ENCODE assay signal across 8 mouse cellular contexts in the genomic region with DNA sequence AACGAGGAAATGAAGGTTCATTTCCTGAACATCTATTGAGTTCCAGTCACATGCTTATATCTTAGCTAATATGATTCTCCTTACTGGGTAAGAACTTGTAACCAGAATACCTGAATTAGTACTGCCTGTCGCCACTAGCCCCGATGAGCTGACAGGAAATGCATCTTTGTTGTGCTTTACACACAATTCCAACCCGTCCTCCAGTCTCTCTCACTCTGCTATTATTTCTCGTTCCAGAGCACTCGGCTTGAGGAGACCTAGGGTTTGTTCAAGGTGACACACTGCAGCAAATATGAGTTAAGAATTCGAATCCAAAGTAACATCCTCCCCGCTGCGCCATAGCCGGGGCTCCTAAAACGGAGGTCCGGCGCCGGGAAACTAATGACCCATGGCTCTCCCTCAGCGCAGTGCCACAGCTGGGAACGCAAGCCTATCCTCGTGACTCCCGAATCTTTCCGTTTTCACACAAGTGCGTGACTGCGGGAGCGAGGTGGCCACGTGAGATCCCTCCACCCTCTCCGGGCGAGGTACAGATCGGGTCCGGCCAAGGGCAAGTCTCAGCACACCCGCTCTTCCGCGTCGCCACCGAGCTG. TPM values are rescaled to one million over a fixed set of nuclear protein-coding genes. Genes with fewer than 3 reads are reported as not detected.
DNase-seq lines count a peak whose midpoint lies in the region; ATAC-seq and TF ChIP-seq lines count a peak whose summit lies in the region.

No protein-coding gene starts in this region.

- ATAC-seq in granulocyte monocyte progenitor cell, adult 5-6 weeks (replicated peaks; ENCODE audit: poor library complexity, severe bottlenecking) = peak; percentile 28
- ATAC-seq in megakaryocyte, adult 5-6 weeks (ENCODE audit: poor library complexity, severe bottlenecking) = 0 out of 2 replicates have a peak, but pooled peaks have one; percentile 7

- peaks cover 42% of the 10 kb centered on the region for H3K4me1 ChIP-seq in bone marrow macrophage, adult 2 months (ENCODE audit: control insufficient read depth, insufficient read depth, low read length)

- no peak; the same call in 1 of the 2 replicates for TF ChIP-seq CTCF in left cerebral cortex, adult 2 months (IDR thresholded peaks at IDR 0.05)
- no peak for TF ChIP-seq CTCF in bone marrow macrophage, adult 2 months (IDR thresholded peaks at IDR 0.05; ENCODE audit: low read depth, low read length)

- peak overlapping the region; percentile 98 for H3K27ac ChIP-seq in left cerebral cortex, adult 2 months
- H3K27ac ChIP-seq in bone marrow macrophage, adult 2 months (ENCODE audit: insufficient read depth, low read depth, low read length) = peak overlapping the region; percentile 86

- intact Hi-C loops in left cerebral cortex, adult 2 months (cut with DNase I) = loop anchor here (2.0 to 10.0 kb wide), 3 partner anchors 69 to 253 kb away; a partner anchor contains a TSS
- intact Hi-C loops in left cerebral cortex, postnatal 36 days (cut with DNase I) = loop anchor here (2.0 to 5.0 kb wide), 2 partner anchors 66 to 229 kb away; no protein-coding TSS in a partner anchor

- no peak for DNase-seq in left cerebral cortex, adult 2 months (ENCODE audit: extremely low spot score in 1 of 2, low spot score in 2 of 2)
- DNase-seq in left cerebral cortex, postnatal 36 days (ENCODE audit: low spot score in 2 of 2) = no peak
- no peak for DNase-seq in spleen, adult 18-20 months
- DNase-seq in right cerebral cortex, postnatal 25 days = no peak
- no peak for DNase-seq in urinary bladder, adult 2 months (ENCODE audit: low spot score)

- H3K4me3 ChIP-seq in left cerebral cortex, adult 2 months = peak overlapping the region; percentile 86
- peak overlapping the region; percentile 82 for H3K4me3 ChIP-seq in bone marrow macrophage, adult 2 months (ENCODE audit: insufficient read depth, low read length)

- no peak for TF ChIP-seq POLR2A in bone marrow macrophage, adult 2 months (IDR thresholded peaks at IDR 0.05; ENCODE audit: borderline replicate concordance, low read depth, low read length)

RNA-seq across cellular contexts. Expression of a gene that starts 0.6 kb away (rescaled TPM):
- total RNA-seq in left cerebral cortex, adult 2 months (2021) = 100 to 1,000 TPM; 161 to 164 TPM
- total RNA-seq in left cerebral cortex, postnatal 36 days (2021) = 100 to 1,000 TPM; 140 to 151 TPM
- polyA plus RNA-seq in bone marrow macrophage, adult 2 months (2012; ENCODE audit: insufficient read depth, insufficient read length, missing spikeins) = 29.5 and 32.1 TPM in 2 replicates
- total RNA-seq in granulocyte monocyte progenitor cell, adult 5-6 weeks (2014; fragmentation: Nextera tagmentation) = 34.8 and 35.3 TPM in 2 replicates
- total RNA-seq in granulocyte monocyte progenitor cell, adult 5-6 weeks (2017) = 71.3 and 85.3 TPM in 2 replicates
- 18.7 and 22.8 TPM in 2 replicates for total RNA-seq in megakaryocyte, adult 5-6 weeks (2015)
- total RNA-seq in megakaryocyte, adult 5-6 weeks (2017) = 52.4 and 70.8 TPM in 2 replicates
- polyA plus RNA-seq in urinary bladder, adult 2 months (2012; rRNA removed) = 26.0 and 34.4 TPM in 2 replicates
